Mouse (Mus musculus) MEL (cell line): ENCODE results near the gene Sftpd. TPM values are rescaled to one million over a fixed set of nuclear protein-coding genes. Genes with fewer than 3 reads are reported as not detected.

Source experiments
- DNase-seq: peaks from one replicate; pipeline ENCODE4 v3.0.0; 2011; ENCODE audit warnings: low read depth, low spot score
- H3K27ac ChIP-seq: 2 replicates; pipeline ENCODE4 v1.5.1; 2012; ENCODE audit warnings: low read depth, mild to moderate bottlenecking, control low read depth, low read length, moderate library complexity; ENCODE audit not compliant: control insufficient read depth
- H3K27me3 ChIP-seq, 2 experiments: fragments of 150-350 bp in 1 of 2; sonication (generic) in 1 of 2; 2 replicates each; pipeline ENCODE4 v1.6.1; 2012; ENCODE audit warnings: low read length in 2 of 2, mild to moderate bottlenecking in 2 of 2, improper control_type of control experiment in 1 of 2, moderate library complexity in 1 of 2; ENCODE audit not compliant: insufficient read depth in 2 of 2, control insufficient read depth in 1 of 2
- H3K36me3 ChIP-seq, 2 experiments: 2 replicates each; pipeline ENCODE4 v1.6.1; 2012 to 2014; ENCODE audit warnings: low read length in 2 of 2, improper control_type of control experiment in 1 of 2, inconsistent platforms in 1 of 2, mild to moderate bottlenecking in 1 of 2; ENCODE audit not compliant: insufficient read depth in 2 of 2, control insufficient read depth in 1 of 2
- H3K4me1 ChIP-seq, 2 experiments: fragments of 150-350 bp in 1 of 2; sonication (generic) in 1 of 2; 2 replicates each; pipeline ENCODE4 v1.6.1; 2012; ENCODE audit warnings: low read length in 2 of 2, improper control_type of control experiment in 1 of 2, mild to moderate bottlenecking in 1 of 2; ENCODE audit not compliant: insufficient read depth in 2 of 2, control insufficient read depth in 1 of 2
- H3K4me3 ChIP-seq, 2 experiments: fragments of 150-350 bp in 1 of 2; sonication (generic) in 1 of 2; 2 replicates each; pipeline ENCODE4 v1.5.1; 2012; ENCODE audit warnings: low read depth in 2 of 2, low read length in 2 of 2, mild to moderate bottlenecking in 2 of 2, moderate library complexity in 2 of 2, control low read depth in 1 of 2, improper control_type of control experiment in 1 of 2; ENCODE audit not compliant: control insufficient read depth in 1 of 2, insufficient read depth in 1 of 2
- H3K79me2 ChIP-seq: 2 replicates; pipeline ENCODE4 v1.6.1; 2012; ENCODE audit warnings: mild to moderate bottlenecking, low read length, moderate library complexity; ENCODE audit not compliant: control insufficient read depth, poor library complexity, insufficient read depth
- H3K9ac ChIP-seq: 2 replicates; pipeline ENCODE4 v1.6.1; 2012; ENCODE audit warnings: low read depth, mild to moderate bottlenecking, control low read depth, low read length, moderate library complexity; ENCODE audit not compliant: control insufficient read depth, poor library complexity, severe bottlenecking
- H3K9me3 ChIP-seq: fragments of 150-350 bp; sonication (generic); replicated peaks from 2 replicates; pipeline ENCODE4 v1.6.1; 2012; ENCODE audit warnings: mild to moderate bottlenecking, low read length, improper control_type of control experiment, moderate library complexity; ENCODE audit not compliant: insufficient read depth
- CHD1 ChIP-seq: IDR thresholded peaks from 2 replicates; pipeline ENCODE4 v1.6.1; 2012; ENCODE audit warnings: low read depth, mild to moderate bottlenecking, inconsistent platforms, low read length, improper control_type of control experiment
- CHD2 ChIP-seq: IDR thresholded peaks from 2 replicates; pipeline ENCODE4 v1.6.1; 2011; ENCODE audit warnings: low read length, improper control_type of control experiment
- ELF1 ChIP-seq: IDR thresholded peaks from 2 replicates; pipeline ENCODE4 v1.6.1; 2014; ENCODE audit warnings: low read depth, mild to moderate bottlenecking, inconsistent platforms, low read length, improper control_type of control experiment, moderate library complexity
- GATA1 ChIP-seq: IDR thresholded peaks from 2 replicates; pipeline ENCODE4 v1.6.1; 2011; ENCODE audit warnings: low read depth, low read length, improper control_type of control experiment
- HCFC1 ChIP-seq: IDR thresholded peaks from 2 replicates; pipeline ENCODE4 v1.6.1; 2012; ENCODE audit warnings: low read depth, mild to moderate bottlenecking, inconsistent platforms, low read length, improper control_type of control experiment, moderate library complexity
- JUND ChIP-seq: IDR thresholded peaks from 2 replicates; pipeline ENCODE4 v1.6.1; 2011; ENCODE audit warnings: low read depth, mild to moderate bottlenecking, improper control_type of control experiment, low read length
- MAX ChIP-seq: IDR thresholded peaks from 2 replicates; pipeline ENCODE4 v1.6.1; 2011; ENCODE audit warnings: low read length, improper control_type of control experiment
- MEF2A ChIP-seq: IDR thresholded peaks from 2 replicates; pipeline ENCODE4 v1.6.1; 2014; ENCODE audit warnings: low read depth, mild to moderate bottlenecking, inconsistent platforms, low read length, improper control_type of control experiment; ENCODE audit not compliant: poor library complexity, insufficient replicate concordance, severe bottlenecking; ENCODE audit errors: extremely low read depth
- MYC ChIP-seq: IDR thresholded peaks from 2 replicates; pipeline ENCODE4 v1.6.1; 2011; ENCODE audit warnings: low read depth, mild to moderate bottlenecking, low read length, improper control_type of control experiment, moderate library complexity
- NELFE ChIP-seq: IDR thresholded peaks from 2 replicates; pipeline ENCODE4 v1.6.1; 2011; ENCODE audit warnings: low read depth, low read length, improper control_type of control experiment
- NRF1 ChIP-seq: IDR thresholded peaks from 2 replicates; pipeline ENCODE4 v1.6.1; 2014; ENCODE audit warnings: low read depth, mild to moderate bottlenecking, inconsistent platforms, low read length, improper control_type of control experiment, moderate library complexity; ENCODE audit not compliant: poor library complexity, insufficient read depth, severe bottlenecking
- RCOR1 ChIP-seq: IDR thresholded peaks from 2 replicates; pipeline ENCODE4 v1.6.1; 2012; ENCODE audit warnings: low read depth, mild to moderate bottlenecking, inconsistent platforms, low read length, improper control_type of control experiment
- SMC3 ChIP-seq: IDR thresholded peaks from 2 replicates; pipeline ENCODE4 v1.6.1; 2011; ENCODE audit warnings: low read depth, low read length, improper control_type of control experiment
- TCF12 ChIP-seq: IDR thresholded peaks from 2 replicates; pipeline ENCODE4 v1.6.1; 2014; ENCODE audit warnings: low read depth, mild to moderate bottlenecking, inconsistent platforms, low read length, improper control_type of control experiment, moderate library complexity
- ZC3H11A ChIP-seq: IDR thresholded peaks from 2 replicates; pipeline ENCODE4 v1.6.1; 2012; ENCODE audit warnings: low read depth, mild to moderate bottlenecking, inconsistent platforms, low read length, improper control_type of control experiment
- ZMIZ1 ChIP-seq: IDR thresholded peaks from 2 replicates; pipeline ENCODE4 v1.6.1; 2012; ENCODE audit warnings: low read depth, mild to moderate bottlenecking, inconsistent platforms, low read length, improper control_type of control experiment, moderate library complexity
- polyA plus RNA-seq, 2 experiments: library from polyadenylated mRNA; stranded (reverse) in 1 of 2; unstranded in 1 of 2; fragments of >175 nt in 1 of 2; fragments of >200 nt in 1 of 2; gene quantifications; 2 replicates each; pipeline versions ENCODE4 v1.2.1 to v1.2.4; 2012; ENCODE audit warnings: low replicate concordance in 2 of 2, low read depth in 1 of 2; ENCODE audit not compliant: insufficient read length in 2 of 2, insufficient read depth in 1 of 2, missing spikeins in 1 of 2
- total RNA-seq: library from RNA; depleted of rRNA; stranded (reverse); fragments of 300-350 nt; gene quantifications from 2 replicates; pipeline ENCODE4 v1.2.3, GENCODE M21; 2012

Sftpd gene
- total and polyA plus RNA-seq, 3 experiments = not detected

DNA sequence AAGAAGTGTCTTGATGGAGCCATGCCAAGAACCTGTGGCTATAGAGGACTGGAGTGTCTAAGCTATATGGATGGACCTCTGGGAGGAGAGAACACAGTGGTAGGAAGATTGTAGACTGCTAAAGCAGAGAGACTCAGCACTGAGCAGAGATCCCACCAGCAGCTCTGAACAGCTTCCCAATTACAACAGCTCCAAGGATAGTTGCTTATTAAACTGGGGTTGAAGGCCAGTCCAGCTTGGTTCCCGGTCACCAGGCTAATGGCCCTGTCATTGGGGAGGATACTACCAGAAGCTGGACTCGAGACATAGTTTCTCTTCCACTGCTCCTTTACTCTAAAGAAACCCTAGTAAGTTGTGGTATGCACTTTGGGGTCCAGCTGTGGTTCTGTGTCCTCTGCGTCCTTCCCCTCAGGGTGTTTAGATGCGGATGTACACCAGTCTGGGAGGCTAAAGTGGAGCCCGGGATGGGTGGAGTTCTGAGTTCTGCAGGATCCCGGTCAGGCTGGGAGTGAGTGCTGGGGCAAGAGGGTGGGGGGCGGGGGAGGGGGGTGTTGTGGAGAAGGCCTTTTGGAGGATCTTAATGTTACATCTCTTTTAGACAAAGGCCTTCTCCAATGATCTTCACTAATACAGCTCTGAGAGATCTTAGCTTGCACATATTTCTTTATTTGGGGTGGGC is 33.6 kb downstream of the Sftpd start, which contains the start of gene Mbl1:
TSS of gene Mbl1 (plus strand) at position 239 of the 679 bp plus-strand sequence.
- TF ChIP-seq MEF2A = no peak
- no peak for TF ChIP-seq MYC
- TF ChIP-seq NRF1 = no peak
- no peak for DNase-seq
- Histone ChIP-seq H3K9me3 (no peaks in the 10 kb centered on the region), H3K27ac (no peak within 1 kb of the TSS), H3K9ac (no peak within 1 kb of the TSS), H3K36me3 (no peaks in the 10 kb centered on the region), H3K27me3 (no peaks in the 10 kb centered on the region), H3K4me3 (no peak within 1 kb of the TSS), H3K79me2 (no peaks in the 10 kb centered on the region), H3K4me1 (no peaks in the 10 kb centered on the region)

DNA sequence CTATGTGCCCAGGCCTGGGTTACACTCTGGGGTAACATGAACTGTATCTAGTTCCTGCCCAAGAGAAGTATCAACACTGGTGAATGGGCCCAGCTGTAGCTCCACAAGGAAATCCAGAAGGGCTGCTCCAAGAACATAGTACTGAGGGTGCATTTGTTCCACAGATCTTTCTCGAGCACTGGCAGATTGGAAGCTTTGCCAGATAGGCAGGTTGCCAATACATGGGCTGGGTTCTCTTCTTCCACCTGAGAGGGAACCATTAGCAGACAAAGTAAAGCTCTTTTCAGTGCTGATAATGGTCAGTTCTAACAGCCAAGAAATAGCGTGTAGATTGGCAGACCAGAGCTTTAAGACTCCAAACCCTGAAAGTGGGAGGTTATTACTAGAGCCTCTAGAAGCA is 37.6 kb downstream of the Sftpd start:
- H3K27me3 ChIP-seq = no peaks in the 10 kb centered on the region
- no peak overlapping the region for H3K4me3 ChIP-seq
- no peak overlapping the region for H3K9ac ChIP-seq
- H3K4me1 ChIP-seq = no peaks in the 10 kb centered on the region
- no peak for DNase-seq
- no peaks in the 10 kb centered on the region for H3K9me3 ChIP-seq
- H3K36me3 ChIP-seq = no peaks in the 10 kb centered on the region
- TF ChIP-seq RCOR1 (no peak), NELFE (no peak), ZMIZ1 (no peak), MAX (no peak), HCFC1 (no peak), JUND (no peak), MEF2A (no peak), CHD1 (no peak), SMC3 (no peak), CHD2 (no peak), ZC3H11A (no peak), GATA1 (no peak), ELF1 (no peak), TCF12 (no peak)
- H3K79me2 ChIP-seq = no peaks in the 10 kb centered on the region
- no peak overlapping the region for H3K27ac ChIP-seq
